Mouse (Mus musculus) liver, adult (tissue): Measurements from ENCODE around the gene Cd24a.

Source experiments
- GATA4 ChIP-seq: IDR thresholded peaks from 2 replicates; pipeline ENCODE4 v1.6.1; 2014; ENCODE audit warnings: mild to moderate bottlenecking, low read length; ENCODE audit not compliant: insufficient replicate concordance

The Cd24a gene

DNA sequence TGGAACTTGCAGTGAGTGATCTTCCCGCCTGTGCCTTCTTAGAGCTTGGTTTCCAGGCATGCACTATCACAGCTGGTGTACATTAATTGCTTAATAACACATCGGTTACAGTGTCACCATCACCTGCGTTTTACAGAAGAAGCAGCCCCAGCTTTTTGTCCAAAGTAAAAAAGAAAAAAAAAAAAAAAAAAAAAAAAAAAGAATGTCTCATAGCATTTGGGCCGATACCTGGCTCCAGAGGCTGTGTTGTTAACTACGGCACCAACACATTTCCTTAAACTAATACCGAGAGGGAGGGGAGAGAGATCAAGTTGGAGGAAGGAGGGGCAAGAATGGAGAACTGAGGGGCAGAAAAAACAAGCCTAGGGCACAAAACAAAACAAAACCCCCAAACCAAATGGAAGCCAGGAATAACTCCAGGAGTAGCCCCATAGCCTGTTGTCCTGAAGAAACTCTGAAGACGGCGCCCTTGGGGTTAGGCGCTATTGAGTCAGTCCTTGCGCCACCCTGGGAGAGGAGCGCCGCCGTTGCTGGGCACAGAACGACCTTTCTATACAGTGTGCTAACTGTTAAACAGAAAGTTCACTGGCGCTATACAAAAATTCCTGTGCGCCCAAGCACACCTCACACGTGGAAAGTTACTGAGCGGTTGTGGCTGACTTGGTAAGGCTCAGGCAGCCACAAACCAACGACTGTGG, 636 bp upstream of the Cd24a start:
- no peak for TF ChIP-seq GATA4

DNA sequence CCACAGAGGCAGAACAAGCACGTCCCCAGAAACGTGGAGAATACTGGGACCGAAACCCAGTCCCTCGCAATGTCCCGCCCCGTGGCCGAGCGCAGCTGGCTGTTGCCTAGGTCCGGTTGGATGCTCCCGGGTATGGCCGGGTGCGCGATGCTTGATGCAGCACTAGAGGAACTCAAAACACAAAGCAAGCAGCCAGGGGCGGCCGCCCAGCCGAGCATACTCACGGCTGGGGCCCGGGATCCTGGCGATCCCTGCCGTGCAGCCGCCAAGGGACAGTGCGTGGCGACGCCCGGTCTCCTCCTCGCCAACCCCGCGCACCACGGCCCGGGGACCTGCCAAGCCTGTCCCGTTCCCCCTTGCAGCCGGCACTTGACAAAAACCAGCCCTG, 276 bp downstream of the Cd24a start:
- TF ChIP-seq GATA4, result no peak

- TF ChIP-seq GATA4, result no peak
These were observed 783 bp downstream of the Cd24a start for GRCm38 (mm10) chr10:43578754-43579380.

DNA sequence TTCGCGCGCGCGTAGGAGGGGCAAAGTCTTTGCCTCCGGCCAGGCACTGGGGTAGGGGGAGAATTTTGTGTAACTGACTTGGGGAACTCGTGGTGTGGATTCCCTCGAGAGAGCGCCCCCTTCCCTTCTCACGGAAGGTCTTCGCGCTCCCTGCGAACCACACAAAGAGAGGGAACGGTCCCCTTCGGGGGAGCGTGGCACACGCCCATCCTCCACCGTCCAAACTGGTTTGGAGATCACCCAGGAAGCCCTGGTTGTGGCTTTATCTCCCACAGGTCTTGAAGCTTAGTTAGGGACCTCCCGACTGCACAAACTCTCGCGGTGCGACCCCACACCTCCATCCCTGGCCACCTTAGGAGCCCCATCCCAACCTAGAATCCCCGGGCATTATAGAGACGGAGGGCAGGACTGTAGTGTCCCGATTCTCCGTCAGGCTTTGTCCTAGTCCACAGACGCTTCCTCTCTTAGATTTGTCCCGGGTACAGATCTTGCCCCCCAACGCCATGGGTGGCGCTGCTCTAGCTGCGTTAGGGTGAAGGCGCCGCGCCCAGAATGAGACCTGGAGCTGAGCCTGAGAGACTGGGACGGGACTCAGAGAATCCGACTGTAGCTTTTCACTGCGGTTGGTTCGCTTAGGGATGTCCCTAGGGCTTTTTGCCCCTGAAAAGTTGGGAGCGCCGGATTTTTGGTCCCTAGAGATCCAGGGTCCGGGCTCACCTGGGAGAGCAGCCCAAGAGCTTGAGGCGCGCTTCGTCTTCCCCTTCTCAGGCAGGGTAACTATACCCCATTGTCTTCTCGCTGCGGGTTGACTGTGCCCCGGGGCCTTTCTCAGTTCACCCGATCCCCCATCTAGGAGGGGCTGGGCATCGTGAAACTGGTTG, 1.5 kb downstream of the Cd24a start:
- TF ChIP-seq GATA4, result no peak

- no peak for TF ChIP-seq GATA4
These were observed 2.6 kb downstream of the Cd24a start for GRCm38 (mm10) chr10:43580649-43581078.

GRCm38 (mm10) chr10:43581260-43581659, 3.2 kb downstream of the Cd24a start:
- TF ChIP-seq GATA4, result no peak

DNA sequence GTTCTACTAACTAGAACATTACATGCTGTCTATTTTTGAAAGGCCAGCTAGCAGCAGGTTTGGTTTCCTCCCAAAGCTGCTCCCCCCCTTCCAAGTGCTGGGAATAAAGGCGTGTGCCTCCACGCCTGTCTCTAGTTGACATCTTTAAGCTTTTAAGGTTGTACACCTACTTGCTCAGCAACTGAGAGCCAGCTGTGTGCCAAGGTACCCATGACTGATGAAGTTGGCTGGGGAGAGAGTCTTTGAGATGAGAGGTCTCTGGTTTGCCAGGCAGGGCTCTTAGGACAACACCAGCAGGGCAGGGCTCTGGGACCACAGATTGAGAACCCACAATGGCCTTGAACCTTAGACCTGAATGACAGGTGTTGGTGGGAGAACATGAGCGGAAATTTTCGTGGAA, 6.5 kb downstream of the Cd24a start:
- no peak for TF ChIP-seq GATA4

GRCm38 (mm10) chr10:43588470-43589177, 10.5 kb downstream of the Cd24a start:
- no peak for TF ChIP-seq GATA4

- no peak for TF ChIP-seq GATA4
These were observed 13.4 kb downstream of the Cd24a start for GRCm38 (mm10) chr10:43591477-43591876.

GRCm38 (mm10) chr10:43593182-43593581, 15.1 kb downstream of the Cd24a start:
- no peak for TF ChIP-seq GATA4

- TF ChIP-seq GATA4, result no peak
These were observed 16.1 kb downstream of the Cd24a start for GRCm38 (mm10) chr10:43594187-43594586.

GRCm38 (mm10) chr10:43594894-43595293, 16.8 kb downstream of the Cd24a start:
- no peak for TF ChIP-seq GATA4

- TF ChIP-seq GATA4, result no peak
These were observed 20.1 kb downstream of the Cd24a start for GRCm38 (mm10) chr10:43598067-43598726.

DNA sequence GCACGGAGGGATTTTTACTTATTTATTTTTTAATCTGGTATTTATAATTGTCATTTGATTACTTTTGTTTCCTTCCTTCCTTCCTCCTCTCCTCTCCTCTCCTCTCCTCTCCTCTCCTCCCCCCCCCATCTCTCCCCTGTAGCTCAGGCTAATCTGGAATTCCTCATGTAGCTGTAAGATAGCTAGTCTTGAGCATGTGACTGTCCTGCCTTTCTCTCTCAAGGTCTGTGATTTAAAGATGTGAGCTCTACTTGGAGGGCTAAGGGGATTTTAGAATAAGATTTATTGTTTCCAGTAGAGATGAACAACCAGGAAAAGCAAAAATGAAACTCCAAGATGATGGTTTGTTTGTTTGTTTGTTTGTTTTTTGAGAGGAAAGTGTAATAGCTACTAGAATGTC, 23.0 kb downstream of the Cd24a start:
- TF ChIP-seq GATA4, result no peak
